Mouse (Mus musculus) intestine, embryonic 14.5 days (tissue): ENCODE measurements around the gene Adamtsl3. TPM values are rescaled to one million over a fixed set of nuclear protein-coding genes. Genes with fewer than 3 reads are reported as not detected.

Source experiments
- ATAC-seq: fragments of 200-750 bp; cut with Nextera tagmentation; replicated peaks from 2 replicates; pipeline ENCODE4 v1.8.0; 2017; ENCODE audit warnings: low read depth, moderate number of reproducible peaks, moderate TSS enrichment, moderate library complexity; ENCODE audit not compliant: low FRiP score, low TSS enrichment
- DNase-seq: peaks from one replicate; pipeline ENCODE4 v3.0.0-alpha.2; 2018; ENCODE audit warnings: low spot score
- H3K27ac ChIP-seq: fragments of 300-500 bp; sonication (generic); 2 replicates; pipeline ENCODE4 v1.5.1; 2014; ENCODE audit warnings: low read depth, mild to moderate bottlenecking, control low read depth
- H3K27me3 ChIP-seq: fragments of 300-500 bp; sonication (generic); replicated peaks from 2 replicates; pipeline ENCODE4 v1.6.1; 2014; ENCODE audit warnings: low read length, control low read depth; ENCODE audit not compliant: control insufficient read depth, insufficient read depth
- H3K36me3 ChIP-seq: fragments of 300-500 bp; sonication (generic); 2 replicates; pipeline ENCODE4 v1.6.1; 2014; ENCODE audit warnings: low read length, control low read depth; ENCODE audit not compliant: control insufficient read depth, insufficient read depth
- H3K4me1 ChIP-seq: fragments of 300-500 bp; sonication (generic); replicated peaks from 2 replicates; pipeline ENCODE4 v1.6.1; 2014; ENCODE audit warnings: low read length, control low read depth, mixed read lengths; ENCODE audit not compliant: control insufficient read depth, insufficient read depth
- H3K4me2 ChIP-seq: fragments of 300-500 bp; sonication (generic); 2 replicates; pipeline ENCODE4 v1.6.1; 2014; ENCODE audit warnings: low read length
- H3K4me3 ChIP-seq: fragments of 300-500 bp; sonication (generic); 2 replicates; pipeline ENCODE4 v1.5.1; 2014; ENCODE audit warnings: low read depth, low read length, control low read depth, mixed read lengths
- H3K9ac ChIP-seq: fragments of 300-500 bp; sonication (generic); 2 replicates; pipeline ENCODE4 v1.6.1; 2014; ENCODE audit warnings: mild to moderate bottlenecking, low read length
- H3K9me3 ChIP-seq: fragments of 300-500 bp; sonication (generic); 2 replicates; pipeline ENCODE4 v1.6.1; 2016; ENCODE audit warnings: low read length, control low read depth; ENCODE audit not compliant: control insufficient read depth
- WGBS: fragments of 180-500 bp; shearing (Covaris S2); extraction: QIAGEN DNeasy Blood & Tissue Kit; methylation state at CpG from one replicate; pipeline ENCODE4 v1.1.7; 2014; 5-methylcytosine and 5-hydroxymethylcytosine counted together
- polyA plus RNA-seq: library from polyadenylated mRNA; unstranded; fragments of >200 nt; fragmentation: Nextera tagmentation; extraction: Ambion mirVana; gene quantifications from 2 replicates; pipeline ENCODE4 v1.2.1, GENCODE M21; 2014

The Adamtsl3 gene
- polyA plus RNA-seq, 1 experiment from 2014 or later, result 0.41 TPM

GRCm38 (mm10) chr7:82609629-82610028 is 274.1 kb downstream of the Adamtsl3 start:
- DNase-seq (no peak), ATAC-seq (no peak)
- Histone ChIP-seq H3K36me3 (no peaks in the 10 kb centered on the region), H3K4me1 (no peaks in the 10 kb centered on the region), H3K27me3 (no peaks in the 10 kb centered on the region), H3K4me3 (no peak overlapping the region), H3K27ac (no peak overlapping the region), H3K9ac (no peak overlapping the region), H3K9me3 (no peaks in the 10 kb centered on the region), H3K4me2 (no peak overlapping the region)
- 66% methylated on average over 3 of the region's 3 CpGs for WGBS

- 9% methylated on average over 7 of the region's 7 CpGs for WGBS
- no peak overlapping the region for H3K4me2 ChIP-seq
- DNase-seq (peak; percentile 92), ATAC-seq (no peak)
- no peaks in the 10 kb centered on the region for H3K4me1 ChIP-seq
- H3K27ac ChIP-seq, result no peak overlapping the region
- H3K4me3 ChIP-seq, result no peak overlapping the region
- no peaks in the 10 kb centered on the region for H3K27me3 ChIP-seq
- H3K9me3 ChIP-seq, result no peaks in the 10 kb centered on the region
- no peaks in the 10 kb centered on the region for H3K36me3 ChIP-seq
- no peak overlapping the region for H3K9ac ChIP-seq
Measured at GRCm38 (mm10) chr7:82625342-82625741, 289.8 kb downstream of the Adamtsl3 start.

GRCm38 (mm10) chr7:82647183-82647582 is 311.7 kb downstream of the Adamtsl3 start:
- no peak overlapping the region for H3K9ac ChIP-seq
- H3K36me3 ChIP-seq, result peaks cover 13% of the 10 kb centered on the region; the same call in 1 of the 2 replicates
- no peak overlapping the region for H3K4me3 ChIP-seq
- no peaks in the 10 kb centered on the region for H3K27me3 ChIP-seq
- no peak for ATAC-seq
- 88% methylated on average over 3 of the region's 3 CpGs for WGBS
- peaks cover 7% of the 10 kb centered on the region; the same call in 1 of the 2 replicates for H3K4me1 ChIP-seq
- no peak for DNase-seq
- no peak overlapping the region for H3K4me2 ChIP-seq
- H3K9me3 ChIP-seq, result no peaks in the 10 kb centered on the region
- no peak overlapping the region for H3K27ac ChIP-seq

- Histone ChIP-seq H3K4me3 (peak overlapping the region; percentile 58), H3K27ac (no peak overlapping the region), H3K27me3 (no peaks in the 10 kb centered on the region), H3K4me2 (peak overlapping the region; percentile 59), H3K9ac (peak overlapping the region; percentile 64), H3K4me1 (peaks cover 7% of the 10 kb centered on the region; the same call in 1 of the 2 replicates), H3K9me3 (no peaks in the 10 kb centered on the region), H3K36me3 (peaks cover 16% of the 10 kb centered on the region; the same call in 1 of the 2 replicates)
- DNase-seq (no peak), ATAC-seq (peak; percentile 9; the same call in 1 of the 2 replicates)
- WGBS, result 27% methylated on average over 4 of the region's 4 CpGs
Measured at GRCm38 (mm10) chr7:82647909-82648308, 312.4 kb downstream of the Adamtsl3 start.

- Histone ChIP-seq H3K9me3 (no peaks in the 10 kb centered on the region), H3K9ac (peak within 1 kb of the TSS; percentile 64), H3K36me3 (peaks cover 17% of the 10 kb centered on the region; the same call in 1 of the 2 replicates), H3K27ac (0 out of 2 replicates have a peak within 1 kb of the TSS, but pooled peaks have one; percentile 6), H3K4me1 (peaks cover 7% of the 10 kb centered on the region; the same call in 1 of the 2 replicates), H3K4me3 (peak within 1 kb of the TSS; percentile 58), H3K27me3 (no peaks in the 10 kb centered on the region), H3K4me2 (peak within 1 kb of the TSS; percentile 59)
- DNase-seq (peak; percentile 95), ATAC-seq (peak; percentile 97)
- WGBS, result under 1% methylated on average over 46 of the region's 46 CpGs
Measured at GRCm38 (mm10) chr7:82648353-82649080, 313.0 kb downstream of the Adamtsl3 start, which contains the start of the genes Saxo2 and Efl1. Saxo2 (minus strand) TSS chr7:82648528. Efl1 (plus strand) TSS chr7:82648614.

GRCm38 (mm10) chr7:82649081-82649445 is 313.6 kb downstream of the Adamtsl3 start:
- Histone ChIP-seq H3K9ac (peak overlapping the region; percentile 64), H3K36me3 (peaks cover 17% of the 10 kb centered on the region; the same call in 1 of the 2 replicates), H3K9me3 (no peaks in the 10 kb centered on the region), H3K27me3 (no peaks in the 10 kb centered on the region), H3K4me3 (peak overlapping the region; percentile 58), H3K4me2 (peak overlapping the region; percentile 59), H3K4me1 (peaks cover 7% of the 10 kb centered on the region; the same call in 1 of the 2 replicates), H3K27ac (no peak overlapping the region)
- DNase-seq, result no peak
- peak; percentile 37 for ATAC-seq
- 13% methylated on average over 6 of the region's 6 CpGs for WGBS

Other genes with a start within 250 kb of the Adamtsl3 start
- 17.4 and 24.4 TPM in 2 replicates for gene Sh3gl3, start 161.9 kb upstream of the Adamtsl3 start, polyA plus RNA-seq